Mouse (Mus musculus) lung, adult 2 months (tissue): ENCODE measurements at regions not wholly inside any gene's neighbourhood (a gene's known extent, or its start where the extent isn't known, plus 50 kb on each side); places are given as distances from the start of the nearest gene placed in this dataset.

ENCODE experiments used
- CTCF ChIP-seq: fragments of 200-500 bp; IDR thresholded peaks from 2 replicates; pipeline ENCODE4 v1.5.1; 2011; ENCODE audit warnings: mild to moderate bottlenecking, low read length, control low read depth; ENCODE audit not compliant: insufficient read depth
- POLR2A ChIP-seq: fragments of 200-500 bp; IDR thresholded peaks from 2 replicates; pipeline ENCODE4 v1.6.1; 2011; ENCODE audit warnings: low read depth, mild to moderate bottlenecking, control low read depth, low read length, borderline replicate concordance; ENCODE audit errors: extremely low read depth

DNA sequence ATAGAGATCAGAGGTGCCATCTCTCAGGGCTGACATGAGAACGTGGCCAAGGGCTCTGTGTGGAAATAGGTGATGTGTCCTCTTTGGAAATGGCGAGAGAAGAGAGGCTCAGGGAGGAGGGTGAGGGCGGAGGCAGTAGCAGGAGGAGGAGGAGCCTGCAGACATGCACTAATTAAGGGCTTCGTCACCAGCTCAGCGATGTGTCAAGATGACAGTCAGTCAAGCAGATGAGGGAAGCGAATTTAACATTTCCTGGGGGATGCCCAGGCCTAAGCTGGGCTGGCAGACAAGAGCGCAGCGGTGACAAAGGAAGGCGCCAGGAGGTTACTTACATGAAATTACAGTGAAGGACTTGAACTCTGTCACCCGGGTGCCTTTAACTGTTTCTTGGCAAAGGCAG lies 455.1 kb upstream of the Tbx3 start:
- no peak for TF ChIP-seq POLR2A
- TF ChIP-seq CTCF: no peak
